Mouse (Mus musculus): ENCODE results near the gene Osbpl8. TPM values are rescaled to one million over a fixed set of nuclear protein-coding genes. Genes with fewer than 3 reads are reported as not detected.

The Osbpl8 gene
- polyA plus RNA-seq, 1 experiment, result 30.1 TPM

DNA sequence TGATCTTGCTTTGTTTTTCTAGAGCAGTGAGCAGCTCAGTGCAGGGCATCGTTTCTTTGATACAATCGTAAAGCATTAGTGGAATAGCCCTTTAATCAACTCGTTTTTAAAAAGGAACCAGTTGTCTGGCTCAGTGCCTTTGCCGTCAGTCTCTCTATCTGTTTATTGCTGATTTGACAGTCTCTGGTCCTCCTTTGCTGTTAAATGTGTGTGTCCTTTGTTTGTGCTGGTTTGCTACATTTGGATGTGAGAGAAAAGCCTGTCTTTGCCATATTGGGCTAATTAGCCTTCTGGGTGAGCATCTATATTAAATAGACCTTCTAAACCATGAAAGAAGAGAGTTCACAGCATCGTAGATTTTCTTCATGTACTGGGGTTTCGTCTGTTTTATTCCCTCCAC, 83.6 kb downstream of the Osbpl8 start:
- peak overlapping the region; percentile 43 for H3K4me3 ChIP-seq (ENCODE audit: insufficient read depth, low read length)
- peaks cover 7% of the 10 kb centered on the region for H3K4me1 ChIP-seq (ENCODE audit: control insufficient read depth, insufficient read depth, low read length)
- no peak for TF ChIP-seq POLR2A (IDR thresholded peaks at IDR 0.05; ENCODE audit: extremely low read depth, insufficient read depth, low read length)
- TF ChIP-seq CTCF (IDR thresholded peaks at IDR 0.05; ENCODE audit: extremely low read depth, insufficient read depth, low read length), result no peak
- H3K27ac ChIP-seq (ENCODE audit: insufficient read depth, low read length), result peak overlapping the region; percentile 91

DNA sequence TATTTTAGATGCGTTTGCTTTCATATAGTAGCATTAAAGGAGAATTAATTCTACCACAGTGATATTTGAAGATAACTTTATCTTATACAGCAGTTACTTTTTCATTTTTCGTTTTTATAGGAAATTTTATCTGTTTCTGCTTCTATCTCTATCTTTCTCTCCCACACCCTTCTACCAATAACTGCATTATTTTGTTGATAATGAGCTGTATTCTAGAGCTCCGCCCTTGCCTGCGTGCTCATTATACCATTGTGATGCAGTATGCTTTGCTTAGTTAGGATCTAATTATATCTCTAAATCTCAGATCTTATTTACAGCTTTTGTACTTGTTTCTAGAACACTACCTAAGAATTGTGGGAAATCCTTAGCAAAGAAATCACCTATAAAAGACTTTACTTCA, 85.6 kb downstream of the Osbpl8 start:
- H3K4me3 ChIP-seq (ENCODE audit: insufficient read depth, low read length), result peak overlapping the region; percentile 26; the same call in 1 of the 2 replicates
- TF ChIP-seq CTCF (IDR thresholded peaks at IDR 0.05; ENCODE audit: extremely low read depth, insufficient read depth, low read length) (no peak), POLR2A (IDR thresholded peaks at IDR 0.05; ENCODE audit: extremely low read depth, insufficient read depth, low read length) (no peak)
- no peak overlapping the region for H3K27ac ChIP-seq (ENCODE audit: insufficient read depth, low read length)
- H3K4me1 ChIP-seq (ENCODE audit: control insufficient read depth, insufficient read depth, low read length), result peaks cover 4% of the 10 kb centered on the region

- TF ChIP-seq CTCF (IDR thresholded peaks at IDR 0.05; ENCODE audit: extremely low read depth, insufficient read depth, low read length), result no peak
- TF ChIP-seq POLR2A (IDR thresholded peaks at IDR 0.05; ENCODE audit: extremely low read depth, insufficient read depth, low read length), result no peak
- H3K27ac ChIP-seq (ENCODE audit: insufficient read depth, low read length), result 0 out of 2 replicates have a peak overlapping the region, but pooled peaks have one; percentile 8
- peaks cover 7% of the 10 kb centered on the region for H3K4me1 ChIP-seq (ENCODE audit: control insufficient read depth, insufficient read depth, low read length)
- H3K4me3 ChIP-seq (ENCODE audit: insufficient read depth, low read length), result no peak overlapping the region
Measured at GRCm38 (mm10) chr10:111251666-111252065, 87.1 kb downstream of the Osbpl8 start.

GRCm38 (mm10) chr10:111255228-111255627, 90.7 kb downstream of the Osbpl8 start:
- TF ChIP-seq POLR2A (IDR thresholded peaks at IDR 0.05; ENCODE audit: extremely low read depth, insufficient read depth, low read length) (no peak), CTCF (IDR thresholded peaks at IDR 0.05; ENCODE audit: extremely low read depth, insufficient read depth, low read length) (no peak)
- Histone ChIP-seq H3K4me1 (ENCODE audit: control insufficient read depth, insufficient read depth, low read length) (peaks cover 7% of the 10 kb centered on the region), H3K27ac (ENCODE audit: insufficient read depth, low read length) (no peak overlapping the region), H3K4me3 (ENCODE audit: insufficient read depth, low read length) (no peak overlapping the region)

- Histone ChIP-seq H3K27ac (ENCODE audit: insufficient read depth, low read length) (no peak overlapping the region), H3K4me3 (ENCODE audit: insufficient read depth, low read length) (no peak overlapping the region), H3K4me1 (ENCODE audit: control insufficient read depth, insufficient read depth, low read length) (peaks cover 7% of the 10 kb centered on the region)
- no peak for TF ChIP-seq CTCF (IDR thresholded peaks at IDR 0.05; ENCODE audit: extremely low read depth, insufficient read depth, low read length)
- no peak for TF ChIP-seq POLR2A (IDR thresholded peaks at IDR 0.05; ENCODE audit: extremely low read depth, insufficient read depth, low read length)
Measured at GRCm38 (mm10) chr10:111256156-111256555, 91.6 kb downstream of the Osbpl8 start.

DNA sequence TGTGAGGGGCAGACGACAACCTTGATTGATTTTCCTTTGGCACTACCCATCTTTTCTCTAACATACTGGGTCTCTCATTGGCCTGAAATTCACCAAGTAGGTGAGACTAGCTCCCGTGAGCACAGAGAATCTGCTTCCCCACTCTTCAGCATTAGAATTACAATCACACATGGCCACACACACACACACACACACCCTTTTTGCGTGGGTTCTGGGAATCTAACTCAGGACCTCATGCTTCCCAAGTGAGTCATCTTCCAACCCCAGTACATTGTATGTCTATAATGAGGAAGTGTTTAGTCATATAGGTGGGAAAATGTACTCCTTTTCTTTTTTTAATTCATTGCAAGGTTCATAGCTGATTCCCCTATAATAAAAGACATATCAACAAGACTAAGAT, 92.8 kb downstream of the Osbpl8 start:
- Histone ChIP-seq H3K4me3 (ENCODE audit: insufficient read depth, low read length) (no peak overlapping the region), H3K4me1 (ENCODE audit: control insufficient read depth, insufficient read depth, low read length) (peaks cover 6% of the 10 kb centered on the region), H3K27ac (ENCODE audit: insufficient read depth, low read length) (no peak overlapping the region)
- TF ChIP-seq POLR2A (IDR thresholded peaks at IDR 0.05; ENCODE audit: extremely low read depth, insufficient read depth, low read length) (no peak), CTCF (IDR thresholded peaks at IDR 0.05; ENCODE audit: extremely low read depth, insufficient read depth, low read length) (no peak)

DNA sequence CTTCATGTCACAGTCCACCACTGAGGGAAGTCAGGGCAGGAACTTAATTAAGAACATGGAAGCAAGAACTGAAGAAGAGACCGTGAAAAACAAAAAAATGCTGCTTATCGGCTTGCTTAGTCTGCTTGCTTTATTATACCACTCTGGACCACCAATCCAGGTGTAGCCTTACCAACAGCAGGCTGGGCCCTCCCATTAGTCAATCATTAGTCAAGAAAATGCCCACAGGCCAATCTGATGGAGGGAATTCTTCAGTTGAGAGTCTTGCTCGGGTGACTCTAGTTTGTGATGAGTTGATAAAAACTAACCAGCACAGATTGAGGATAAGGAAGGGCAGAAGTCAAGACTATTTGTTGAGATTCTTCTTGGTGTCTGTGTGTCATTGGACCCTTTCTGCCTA, 93.7 kb downstream of the Osbpl8 start:
- Histone ChIP-seq H3K4me3 (ENCODE audit: insufficient read depth, low read length) (no peak overlapping the region), H3K27ac (ENCODE audit: insufficient read depth, low read length) (no peak overlapping the region), H3K4me1 (ENCODE audit: control insufficient read depth, insufficient read depth, low read length) (peaks cover 6% of the 10 kb centered on the region)
- TF ChIP-seq POLR2A (IDR thresholded peaks at IDR 0.05; ENCODE audit: extremely low read depth, insufficient read depth, low read length), result no peak
- no peak for TF ChIP-seq CTCF (IDR thresholded peaks at IDR 0.05; ENCODE audit: extremely low read depth, insufficient read depth, low read length)

GRCm38 (mm10) chr10:111271687-111272086, 107.1 kb downstream of the Osbpl8 start:
- Histone ChIP-seq H3K27ac (ENCODE audit: insufficient read depth, low read length) (no peak overlapping the region), H3K4me3 (ENCODE audit: insufficient read depth, low read length) (no peak overlapping the region), H3K4me1 (ENCODE audit: control insufficient read depth, insufficient read depth, low read length) (no peaks in the 10 kb centered on the region)
- TF ChIP-seq CTCF (IDR thresholded peaks at IDR 0.05; ENCODE audit: extremely low read depth, insufficient read depth, low read length) (no peak), POLR2A (IDR thresholded peaks at IDR 0.05; ENCODE audit: extremely low read depth, insufficient read depth, low read length) (no peak)

- TF ChIP-seq CTCF (IDR thresholded peaks at IDR 0.05; ENCODE audit: extremely low read depth, insufficient read depth, low read length) (no peak), POLR2A (IDR thresholded peaks at IDR 0.05; ENCODE audit: extremely low read depth, insufficient read depth, low read length) (no peak)
- no peaks in the 10 kb centered on the region for H3K4me1 ChIP-seq (ENCODE audit: control insufficient read depth, insufficient read depth, low read length)
- H3K4me3 ChIP-seq (ENCODE audit: insufficient read depth, low read length), result no peak overlapping the region
- no peak overlapping the region for H3K27ac ChIP-seq (ENCODE audit: insufficient read depth, low read length)
Measured at GRCm38 (mm10) chr10:111272905-111273304, 108.4 kb downstream of the Osbpl8 start.

GRCm38 (mm10) chr10:111273463-111274088, 109.0 kb downstream of the Osbpl8 start:
- Histone ChIP-seq H3K27ac (ENCODE audit: insufficient read depth, low read length) (no peak overlapping the region), H3K4me3 (ENCODE audit: insufficient read depth, low read length) (no peak overlapping the region), H3K4me1 (ENCODE audit: control insufficient read depth, insufficient read depth, low read length) (no peaks in the 10 kb centered on the region)
- no peak for TF ChIP-seq POLR2A (IDR thresholded peaks at IDR 0.05; ENCODE audit: extremely low read depth, insufficient read depth, low read length)
- TF ChIP-seq CTCF (IDR thresholded peaks at IDR 0.05; ENCODE audit: extremely low read depth, insufficient read depth, low read length), result no peak

All from cortical plate, adult 2 months (tissue).